In genomic region chr13:103120669-103121131, GRCm38 (mm10) we compare ENCODE assay signal across 8 mouse cellular contexts.
A peak's percentile ranks its signal among the peaks of the same experiment; 100 is the strongest.
DNase-seq lines count a peak whose midpoint lies in the region; ATAC-seq and TF ChIP-seq lines count a peak whose summit lies in the region.

No protein-coding gene starts in this region.

- no peaks in the 10 kb centered on the region for H3K9me3 ChIP-seq in forebrain, embryonic 14.5 days (replicated peaks; ENCODE audit: control insufficient read depth, low read length)
- H3K9me3 ChIP-seq in kidney, postnatal 0 days (replicated peaks; ENCODE audit: low read length): no peaks in the 10 kb centered on the region
- no peaks in the 10 kb centered on the region for H3K9me3 ChIP-seq in midbrain, embryonic 15.5 days

- H3K36me3 ChIP-seq in forebrain, embryonic 14.5 days (ENCODE audit: control insufficient read depth, insufficient read depth, low read length): no peaks in the 10 kb centered on the region
- no peaks in the 10 kb centered on the region for H3K36me3 ChIP-seq in kidney, postnatal 0 days (ENCODE audit: insufficient read depth, low read length)
- no peaks in the 10 kb centered on the region for H3K36me3 ChIP-seq in midbrain, embryonic 15.5 days (replicated peaks)

- H3K27me3 ChIP-seq in forebrain, embryonic 14.5 days (replicated peaks; ENCODE audit: control insufficient read depth, insufficient read depth, low read length): no peaks in the 10 kb centered on the region
- no peaks in the 10 kb centered on the region for H3K27me3 ChIP-seq in kidney, postnatal 0 days (ENCODE audit: insufficient read depth, low read length)
- no peaks in the 10 kb centered on the region for H3K27me3 ChIP-seq in midbrain, embryonic 15.5 days (replicated peaks)

- DNase-seq in cerebellum, postnatal 14 days: peak; percentile 59 to 65
- no peak for DNase-seq in cerebellum, adult 9-10 months
- DNase-seq in MN1 (ENCODE audit: low spot score): peak; percentile 66
- peak; percentile 75 for DNase-seq in forebrain, embryonic 14.5 days (ENCODE audit: low spot score)
- DNase-seq in kidney, postnatal 0 days (ENCODE audit: low spot score): peak; percentile 85
- no peak for DNase-seq in urinary bladder, postnatal 4 days (ENCODE audit: low spot score in 2 of 2)
- no peak for DNase-seq in thymus, postnatal 25 days

- TF ChIP-seq CTCF in kidney, postnatal 0 days (IDR thresholded peaks at IDR 0.05; ENCODE audit: low read depth): peak; percentile 73

- H3K4me1 ChIP-seq in forebrain, embryonic 14.5 days (ENCODE audit: control insufficient read depth, insufficient read depth, low read length): no peaks in the 10 kb centered on the region; the same call in 1 of the 2 replicates
- H3K4me1 ChIP-seq in kidney, postnatal 0 days (replicated peaks; ENCODE audit: insufficient read depth, low read length): no peaks in the 10 kb centered on the region; the same call in 1 of the 2 replicates
- H3K4me1 ChIP-seq in midbrain, embryonic 15.5 days: peaks cover 9% of the 10 kb centered on the region

- no peak overlapping the region for H3K4me3 ChIP-seq in forebrain, embryonic 14.5 days (ENCODE audit: low read depth, low read length)
- no peak overlapping the region for H3K4me3 ChIP-seq in kidney, postnatal 0 days (replicated peaks; ENCODE audit: low read depth, low read length)
- H3K4me3 ChIP-seq in midbrain, embryonic 15.5 days: peak overlapping the region; percentile 9; the same call in 1 of the 2 replicates

- H3K27ac ChIP-seq in forebrain, embryonic 14.5 days (ENCODE audit: low read depth, low read length): no peak overlapping the region
- no peak overlapping the region for H3K27ac ChIP-seq in kidney, postnatal 0 days
- H3K27ac ChIP-seq in midbrain, embryonic 15.5 days: peak overlapping the region; percentile 67

- ATAC-seq in forebrain, embryonic 14.5 days: peak; percentile 89
- ATAC-seq in kidney, postnatal 0 days (replicated peaks; ENCODE audit: low FRiP score, low read depth): peak; percentile 59; the same call in 1 of the 2 replicates
- ATAC-seq in midbrain, embryonic 15.5 days (replicated peaks): peak; percentile 90

- WGBS in forebrain, embryonic 14.5 days: 10% methylated on average over 7 of the region's 7 CpGs
- 11% methylated on average over 7 of the region's 7 CpGs for WGBS in kidney, postnatal 0 days
- WGBS in midbrain, embryonic 15.5 days: 6% methylated on average over 7 of the region's 7 CpGs

- H3K4me2 ChIP-seq in forebrain, embryonic 14.5 days (ENCODE audit: low read length): 0 out of 2 replicates have a peak overlapping the region, but pooled peaks have one; percentile 20
- H3K4me2 ChIP-seq in kidney, postnatal 0 days (ENCODE audit: low read length): peak overlapping the region; percentile 33
- peak overlapping the region; percentile 42 for H3K4me2 ChIP-seq in midbrain, embryonic 15.5 days

- no peak overlapping the region for H3K9ac ChIP-seq in forebrain, embryonic 14.5 days (ENCODE audit: low read length)
- H3K9ac ChIP-seq in kidney, postnatal 0 days (ENCODE audit: low read depth, low read length): no peak overlapping the region
- peak overlapping the region; percentile 22; the same call in 1 of the 2 replicates for H3K9ac ChIP-seq in midbrain, embryonic 15.5 days

Comparison
In these comparisons a context has a peak if more than half of its experiments do, and no peak if none do; other contexts are left out.
1. DNase-seq: peak in cerebellum, postnatal 14 days (2 of 2), MN1 (single experiment), forebrain, embryonic 14.5 days (single experiment) and kidney, postnatal 0 days (single experiment); none in cerebellum, adult 9-10 months (single experiment), urinary bladder, postnatal 4 days (0 of 2) and thymus, postnatal 25 days (single experiment).
2. Peak in every context shown above with its lines, with median percentiles within 50 percentile points of each other: ATAC-seq and H3K4me2 ChIP-seq.